Mouse (Mus musculus) lung, postnatal 14 days (tissue): ENCODE measurements around the gene Minar1.

ENCODE experiments used
- DNase-seq: peaks from one replicate; pipeline ENCODE4 v3.0.0; 2021

Gene Minar1

DNA sequence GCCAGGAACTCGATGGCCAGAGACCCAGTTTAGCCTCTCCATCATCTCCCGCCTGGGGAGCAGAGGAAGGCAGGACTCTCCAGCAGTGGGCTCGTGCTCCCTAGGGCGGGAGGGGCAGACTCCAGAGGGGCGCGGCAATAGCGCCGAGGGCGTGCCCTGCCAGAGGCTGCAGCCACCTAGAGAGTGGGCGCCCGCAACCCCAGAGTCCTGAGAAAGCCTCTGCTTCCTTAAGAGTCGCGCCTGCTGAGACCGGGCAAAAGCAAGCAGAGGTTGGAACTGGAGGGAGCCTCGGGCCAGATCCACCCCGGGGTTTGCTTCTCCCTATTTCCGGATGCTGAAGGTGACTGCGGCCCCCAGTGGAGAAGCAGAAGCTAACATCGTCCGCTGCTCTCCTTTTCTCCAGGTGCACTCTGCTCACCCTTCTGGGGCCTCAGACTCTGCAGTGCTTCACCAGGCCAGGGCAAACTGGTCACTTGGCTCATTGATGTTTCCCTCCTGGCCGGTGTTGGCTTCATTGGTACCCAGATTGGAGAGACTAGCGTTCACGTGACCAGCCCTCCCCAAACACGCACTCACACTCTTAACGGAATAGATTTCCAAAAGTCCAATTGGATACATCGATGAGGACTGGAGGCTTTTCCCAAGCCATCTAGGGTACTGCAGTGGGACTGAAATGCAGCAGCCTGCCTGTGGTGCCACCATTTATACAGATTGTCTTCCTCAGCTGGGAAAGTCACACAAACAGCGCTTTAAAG, at the start of gene Minar1:
TSS of gene Minar1 (minus strand) at position 120 of the 755 bp plus-strand sequence.
- peak; percentile 1 for DNase-seq

DNA sequence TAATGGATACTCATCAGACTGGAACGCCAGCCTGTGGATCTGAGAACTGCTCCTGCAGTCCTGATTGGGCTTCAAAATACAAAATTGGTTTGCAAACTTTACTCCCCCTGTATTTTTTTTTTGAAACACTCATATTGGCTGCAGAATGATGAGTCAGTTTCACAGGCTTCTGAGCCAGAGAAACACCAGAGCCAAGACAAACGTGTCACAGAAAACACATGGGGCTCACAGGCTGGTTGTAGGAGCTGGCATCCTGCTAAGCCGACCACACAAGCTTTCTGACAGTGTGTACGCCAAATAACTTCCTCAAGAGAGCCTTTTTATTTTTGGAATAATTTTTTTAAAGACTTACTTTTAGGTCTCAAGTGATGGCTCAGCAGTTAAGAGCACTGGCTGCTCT, 47.0 kb upstream of the Minar1 start:
- DNase-seq, result no peak

DNA sequence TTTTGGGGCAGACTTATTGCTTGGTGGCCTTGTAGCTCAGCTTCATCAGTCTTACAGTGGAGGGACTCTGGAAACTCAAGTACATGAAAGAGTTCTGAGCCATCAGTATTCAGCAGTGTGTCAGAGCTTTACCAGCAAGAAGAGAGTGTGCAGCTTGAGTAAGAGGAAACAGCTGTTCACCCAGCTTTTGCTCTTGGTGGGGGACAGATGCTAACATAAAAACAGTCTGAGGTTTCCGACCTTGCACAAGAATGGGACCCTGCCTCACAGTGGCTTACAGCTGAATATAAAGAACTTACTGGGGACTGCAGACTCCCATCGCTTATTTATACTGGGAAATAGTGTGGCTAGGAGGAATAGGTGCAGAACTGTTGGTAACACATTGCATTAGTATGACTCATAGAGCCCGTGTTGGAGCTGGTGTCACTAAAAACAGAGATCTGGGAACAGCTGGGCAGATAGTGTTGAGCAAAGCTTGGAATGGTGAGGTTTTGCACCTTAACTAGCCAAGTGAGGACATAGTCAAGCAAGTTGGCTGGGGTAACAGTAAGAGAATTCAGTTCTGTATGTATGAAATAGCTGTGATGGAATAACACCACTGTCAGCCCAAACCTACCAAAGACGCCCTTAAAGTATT, 44.5 kb upstream of the Minar1 start:
- DNase-seq, result no peak

GRCm38 (mm10) chr9:89650913-89651312, 28.0 kb upstream of the Minar1 start:
- no peak for DNase-seq

DNA sequence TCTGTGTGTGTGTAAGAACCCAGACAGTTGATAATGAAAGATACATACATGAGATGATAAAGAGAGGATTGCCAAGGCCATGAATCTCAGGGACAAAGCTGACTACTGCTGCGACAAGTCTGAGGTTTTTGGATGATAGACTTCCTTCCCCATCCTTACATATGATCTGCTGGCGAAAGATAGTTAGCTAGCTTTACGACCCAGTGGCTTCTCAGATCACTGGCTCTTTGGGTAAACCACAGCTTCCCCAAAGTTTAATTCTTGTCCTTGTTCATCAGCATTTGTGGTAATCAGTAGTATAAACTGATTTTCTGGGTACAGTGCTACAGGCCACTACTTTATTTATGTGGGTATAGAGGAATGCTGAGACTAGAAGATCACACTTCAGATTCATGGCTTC, 14.5 kb upstream of the Minar1 start:
- DNase-seq, result no peak

- no peak for DNase-seq
Observed at GRCm38 (mm10) chr9:89622296-89623005, 474 bp downstream of the Minar1 start.

GRCm38 (mm10) chr9:89621750-89622149, 1.2 kb downstream of the Minar1 start:
- DNase-seq, result no peak

- no peak for DNase-seq
Observed at GRCm38 (mm10) chr9:89620347-89620746, 2.6 kb downstream of the Minar1 start.

GRCm38 (mm10) chr9:89616946-89617345, 6.0 kb downstream of the Minar1 start:
- no peak for DNase-seq

DNA sequence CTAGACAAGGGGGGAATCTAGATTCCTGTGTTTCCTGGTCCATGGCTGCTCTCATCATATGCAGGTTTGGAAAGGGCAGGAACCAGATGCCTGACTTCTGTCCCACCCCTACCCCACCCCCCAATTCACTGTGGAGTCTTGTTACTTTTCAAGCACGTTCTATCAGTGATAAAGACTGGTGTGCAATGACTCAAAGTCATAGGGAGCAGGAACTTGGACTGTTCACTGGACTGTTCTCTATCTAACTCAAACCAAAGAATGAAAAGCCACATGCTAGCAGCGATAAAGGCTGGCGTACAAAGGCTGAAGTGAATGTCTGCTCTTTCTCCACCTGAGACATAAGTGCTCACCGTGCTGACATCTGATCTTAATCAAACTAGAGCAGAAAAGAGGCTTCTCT, 12.3 kb downstream of the Minar1 start:
- DNase-seq, result no peak

- no peak for DNase-seq
Observed at GRCm38 (mm10) chr9:89607321-89607720, 15.6 kb downstream of the Minar1 start.

DNA sequence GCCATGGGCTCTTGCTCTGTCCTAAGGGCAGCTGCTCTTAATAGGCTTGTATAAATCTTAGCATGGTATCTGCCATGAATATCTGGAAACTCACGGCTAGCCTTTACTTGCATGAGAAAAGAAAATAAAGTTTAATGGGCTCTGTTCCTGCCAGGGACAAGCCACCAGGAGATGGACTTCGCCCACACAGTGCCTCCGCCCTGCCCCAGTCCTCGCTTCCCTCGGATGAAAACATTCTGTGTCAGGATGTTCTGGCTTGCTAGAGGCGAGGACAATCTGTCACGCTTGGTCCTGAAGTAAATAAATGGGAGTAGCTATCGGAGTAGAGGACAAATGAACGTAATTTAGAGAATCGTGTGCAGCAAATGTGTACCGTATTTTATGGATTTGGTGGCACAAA, 16.7 kb downstream of the Minar1 start:
- DNase-seq, result no peak

GRCm38 (mm10) chr9:89601891-89602290, 21.0 kb downstream of the Minar1 start:
- no peak for DNase-seq

- DNase-seq, result no peak
Observed at GRCm38 (mm10) chr9:89600677-89601076, 22.2 kb downstream of the Minar1 start.

DNA sequence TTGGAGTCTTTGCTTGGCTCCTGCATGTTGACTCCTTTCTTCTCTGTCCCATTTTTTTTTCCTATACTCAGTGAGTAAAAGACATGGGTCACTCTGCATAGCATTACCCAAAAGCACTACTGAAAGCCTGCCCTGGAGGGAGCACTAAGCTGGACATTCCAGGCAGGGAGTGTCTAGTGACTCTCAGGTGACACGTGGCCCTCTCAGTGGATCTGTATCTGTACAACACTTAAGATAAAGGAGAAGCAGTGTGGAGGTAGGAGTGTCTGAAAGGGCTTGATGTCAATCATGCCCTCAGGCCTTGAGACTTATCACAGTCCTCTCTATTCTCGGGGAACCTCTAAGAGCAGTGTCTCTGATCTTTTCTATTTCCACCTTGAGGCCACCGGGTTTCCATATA, 25.9 kb downstream of the Minar1 start:
- no peak for DNase-seq

DNA sequence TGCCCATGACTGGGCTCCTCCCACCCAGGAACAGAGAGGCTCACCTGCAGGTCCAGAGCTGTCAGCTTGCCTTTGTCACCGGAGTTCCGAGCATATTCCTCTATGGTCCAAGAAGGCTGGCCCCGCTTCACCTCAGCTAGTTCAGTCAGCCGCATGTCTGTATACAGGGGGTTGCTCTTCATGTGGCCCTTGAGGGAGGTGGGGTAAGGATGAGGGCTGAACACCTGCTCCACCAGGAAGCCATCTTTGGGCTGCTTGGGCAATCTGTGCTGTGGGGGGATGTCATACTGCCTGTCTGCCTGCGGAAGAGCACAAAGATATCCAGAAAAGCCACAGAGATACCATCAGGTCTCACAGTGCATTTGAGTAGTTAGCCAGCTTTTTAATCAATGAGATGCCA, 26.5 kb downstream of the Minar1 start:
- no peak for DNase-seq

DNA sequence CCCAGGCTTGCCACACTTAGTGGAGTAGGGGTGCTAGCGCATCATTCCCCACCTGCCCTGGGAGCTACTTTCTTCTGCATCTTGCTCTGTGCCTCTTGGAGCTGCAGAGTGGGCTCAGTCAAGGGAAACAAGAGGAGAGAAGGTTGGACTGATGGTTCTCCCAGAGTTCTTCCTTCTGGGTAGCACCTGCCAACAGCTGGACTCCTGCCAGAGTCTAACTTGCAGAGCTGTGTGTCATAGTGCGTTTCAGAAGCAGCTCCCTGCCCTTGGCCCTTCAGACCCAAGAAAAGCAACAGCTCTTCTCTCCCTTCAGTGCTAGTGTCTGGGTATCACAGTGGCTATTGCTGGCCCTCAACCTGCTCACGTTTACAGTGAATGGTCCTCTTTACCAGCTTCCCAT, 30.5 kb downstream of the Minar1 start:
- DNase-seq, result no peak

- no peak for DNase-seq
Observed at GRCm38 (mm10) chr9:89578422-89578821, 44.5 kb downstream of the Minar1 start.

DNA sequence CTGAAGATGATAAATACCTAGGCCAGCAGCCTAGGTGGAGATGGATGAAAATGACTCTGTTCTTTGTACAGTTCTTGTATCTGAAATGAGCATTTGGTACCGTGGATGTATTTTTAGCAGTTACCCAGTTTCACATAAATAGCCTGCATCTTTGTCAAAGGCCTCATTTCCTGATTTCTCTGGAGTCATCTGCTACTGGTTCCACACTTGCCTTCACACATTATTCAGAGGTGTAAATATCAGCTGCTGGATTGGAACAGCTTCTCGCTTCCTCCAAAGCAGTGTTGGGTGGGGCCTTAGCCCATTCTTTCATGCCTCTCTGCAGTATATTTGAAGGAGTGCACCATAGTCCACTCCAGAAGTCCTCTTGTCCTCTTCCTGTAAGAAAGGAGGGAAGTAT, 70.3 kb downstream of the Minar1 start:
- DNase-seq, result no peak
